Mouse (Mus musculus) retina, adult 2 months (tissue): Measurements from ENCODE around the gene 9830107B12Rik.

Experiments
- DNase-seq: peaks from one replicate; pipeline ENCODE4 v3.0.0-alpha.2; 2012; ENCODE audit warnings: low read depth, low spot score

9830107B12Rik gene

DNA sequence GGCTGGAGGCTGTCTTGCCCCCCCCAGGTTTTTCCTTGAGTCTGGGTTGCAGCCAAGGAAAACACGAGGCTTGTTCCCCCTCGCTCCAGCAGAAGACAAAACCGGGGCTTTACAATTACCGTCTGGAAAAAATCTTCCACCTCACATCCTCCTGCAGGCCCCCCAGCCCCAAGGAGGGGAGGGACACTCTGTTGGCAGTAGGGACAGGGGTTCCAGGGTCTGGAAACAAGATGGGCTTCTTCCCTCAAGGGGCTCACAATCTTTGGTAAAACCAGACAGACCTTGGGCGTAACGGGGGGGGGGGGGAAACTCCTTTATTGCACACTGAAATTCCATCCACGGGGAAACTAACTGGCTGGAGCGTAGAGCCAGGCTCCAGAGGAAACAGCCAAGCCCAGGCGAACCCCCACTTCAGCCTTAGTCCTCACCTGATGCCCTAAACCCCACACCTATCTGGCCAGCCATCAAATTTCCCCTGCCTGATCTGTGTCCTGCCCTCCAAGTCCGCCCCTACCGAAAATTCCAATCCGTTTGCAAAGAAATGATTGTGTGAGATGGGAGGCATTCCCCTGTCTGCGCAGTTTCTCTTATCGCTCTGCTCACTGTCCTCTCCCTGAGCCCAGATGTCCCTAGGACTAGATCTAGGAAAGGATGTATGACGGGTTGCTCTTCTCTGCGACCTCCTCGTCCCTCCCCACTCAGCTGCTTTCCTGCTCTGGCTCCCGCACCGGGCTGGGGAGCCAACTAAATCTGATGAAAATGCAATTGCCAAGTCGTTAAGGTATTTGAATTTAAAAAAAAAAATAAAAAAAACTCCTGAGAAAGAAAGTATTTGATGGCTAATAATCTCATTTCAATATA lies 51.0 kb downstream of the 9830107B12Rik start:
- no peak for DNase-seq

DNA sequence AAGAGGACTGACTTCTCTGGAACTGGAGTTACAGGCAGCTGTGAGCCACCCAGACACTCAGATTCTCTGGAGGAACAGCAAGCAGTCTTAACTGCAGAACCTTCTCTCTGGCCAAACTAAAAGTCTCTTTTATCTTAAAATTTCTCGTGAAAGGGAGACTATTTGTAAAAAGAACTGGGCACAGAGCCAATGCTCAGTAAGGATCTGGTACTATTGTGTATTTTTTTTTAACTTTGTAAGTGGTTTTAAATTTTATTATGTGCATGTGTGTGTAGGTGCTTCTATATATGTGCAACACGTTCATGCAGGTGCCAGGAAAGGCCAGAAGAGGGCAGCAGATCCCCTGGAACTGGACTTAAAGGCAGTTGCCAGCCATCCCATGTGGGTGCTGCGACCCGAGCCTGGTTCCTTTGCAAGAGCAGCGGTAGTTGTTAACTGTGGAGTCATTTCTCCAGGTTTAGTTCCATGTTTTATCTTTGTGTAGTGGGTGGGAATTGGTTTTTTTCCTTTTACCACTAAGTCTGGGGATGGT lies 52.7 kb downstream of the 9830107B12Rik start:
- no peak for DNase-seq

DNA sequence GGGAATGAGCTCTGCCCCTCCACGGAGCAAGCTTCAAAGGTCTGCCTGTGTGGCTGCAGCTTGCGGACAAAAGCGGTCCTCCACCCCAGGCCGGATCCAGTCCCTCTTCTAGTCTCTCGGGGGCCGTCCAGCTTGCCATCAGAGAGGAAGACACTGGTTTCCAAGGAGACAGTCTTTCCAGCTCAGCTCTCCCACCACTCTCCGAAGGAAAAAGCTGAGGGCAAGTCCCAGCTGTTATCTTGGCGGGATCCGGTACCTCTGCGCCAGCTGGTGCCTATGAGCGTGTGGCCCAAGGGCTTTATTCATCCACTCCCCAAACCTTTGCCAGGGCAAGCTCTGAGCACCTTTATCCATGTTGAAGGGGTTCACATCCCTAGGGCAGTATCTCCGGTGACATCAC lies 55.8 kb downstream of the 9830107B12Rik start:
- no peak for DNase-seq

DNA sequence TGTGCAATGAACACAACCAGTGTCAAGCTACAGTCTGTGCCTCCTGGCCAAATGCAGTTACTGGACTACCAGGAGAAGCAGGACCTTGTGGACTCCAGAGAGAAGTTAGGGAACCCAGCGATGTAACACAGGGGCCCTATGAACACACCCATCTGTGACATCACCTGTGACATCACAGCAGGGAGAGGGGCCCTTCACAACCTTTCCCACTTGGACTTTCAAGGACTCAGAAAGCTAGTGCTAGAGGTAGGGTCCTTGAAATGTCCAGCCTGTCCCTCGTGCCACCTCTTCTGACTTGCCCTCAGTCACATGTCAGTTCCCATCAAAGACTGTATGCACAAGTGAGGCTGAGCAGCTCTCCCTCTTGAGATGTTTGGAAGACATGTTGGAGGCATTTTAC lies 56.6 kb downstream of the 9830107B12Rik start:
- no peak for DNase-seq

DNA sequence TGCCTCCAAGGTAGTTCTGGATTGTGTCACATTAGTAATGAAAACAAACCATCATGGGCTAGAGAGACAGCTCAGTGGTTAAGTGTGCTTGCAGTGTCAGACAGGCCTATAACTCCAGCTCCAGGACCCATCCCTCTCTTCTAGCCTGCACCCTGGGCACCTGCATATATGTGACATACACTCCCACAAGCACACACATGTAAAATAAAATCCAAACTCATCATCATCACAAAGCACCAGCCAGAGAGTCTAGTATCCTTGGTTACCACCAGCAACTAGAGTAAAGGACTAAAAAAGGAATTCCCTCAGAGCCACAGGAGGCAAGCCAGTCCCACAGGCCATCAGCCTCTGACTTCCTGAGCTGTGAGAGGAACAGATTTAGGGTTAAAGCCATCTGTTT lies 57.0 kb downstream of the 9830107B12Rik start, which contains the start of gene 1700067P10Rik:
TSS of gene 1700067P10Rik (plus strand) at position 301 of the 400 bp plus-strand sequence.
- DNase-seq: no peak

DNA sequence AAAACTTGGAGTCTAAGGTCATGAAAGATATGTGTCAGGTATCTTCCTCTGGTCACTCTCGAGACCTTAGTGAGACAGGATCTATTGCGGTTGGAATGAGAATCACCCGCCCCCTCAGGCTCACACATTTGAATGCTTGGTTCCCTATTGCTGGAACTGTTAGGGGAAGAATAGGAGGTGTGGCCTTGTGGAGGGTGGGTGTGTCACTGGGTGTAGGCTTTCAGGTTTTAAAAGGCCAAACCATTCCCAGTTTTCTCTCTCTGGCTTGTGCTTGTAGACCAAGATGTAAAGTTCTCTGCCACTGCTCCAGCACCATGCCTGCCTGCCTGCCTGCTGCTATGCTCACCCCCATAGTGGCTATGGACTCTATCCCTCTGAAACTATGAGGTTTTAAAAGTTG lies 65.4 kb downstream of the 9830107B12Rik start:
- no peak for DNase-seq
